Mouse (Mus musculus) brain, embryonic 14.5 days (tissue): ENCODE data around the gene Hoxc8.

Source experiments
- CTCF ChIP-seq: fragments of 200-500 bp; IDR thresholded peaks from 2 replicates; pipeline ENCODE4 v1.5.1; 2012; ENCODE audit warnings: inconsistent platforms, mild to moderate bottlenecking, moderate library complexity, borderline replicate concordance; ENCODE audit not compliant: insufficient read depth, insufficient read length; ENCODE audit errors: extremely low read depth
- POLR2A ChIP-seq: fragments of 200-500 bp; IDR thresholded peaks from 2 replicates; pipeline ENCODE4 v1.6.1; 2012; ENCODE audit warnings: mild to moderate bottlenecking, inconsistent platforms, borderline replicate concordance; ENCODE audit not compliant: poor library complexity, insufficient read depth, insufficient read length, severe bottlenecking; ENCODE audit errors: extremely low read depth

- TF ChIP-seq CTCF (no peak), POLR2A (no peak)
Observed at GRCm38 (mm10) chr15:103005308-103005707, 14.9 kb downstream of the Hoxc8 start.
